Mouse (Mus musculus): ENCODE data around the gene Adh7. TPM values are rescaled to one million over a fixed set of nuclear protein-coding genes. Genes with fewer than 3 reads are reported as not detected.

Adh7 gene
- polyA plus RNA-seq, 1 experiment: 4.7 TPM

- H3K4me3 ChIP-seq (ENCODE audit: control insufficient read depth, low read depth, low read length): peak overlapping the region; percentile 14; the same call in 1 of the 2 replicates
- peaks cover 9% of the 10 kb centered on the region for H3K4me1 ChIP-seq (ENCODE audit: control insufficient read depth, insufficient read depth, low read length)
- no peaks in the 10 kb centered on the region for H3K36me3 ChIP-seq (ENCODE audit: control insufficient read depth, insufficient read depth, low read length)
- no peak for TF ChIP-seq POLR2A (IDR thresholded peaks at IDR 0.05; ENCODE audit: control insufficient read depth, low read depth, low read length)
- TF ChIP-seq CTCF (IDR thresholded peaks at IDR 0.05; ENCODE audit: control insufficient read depth, insufficient read depth, insufficient replicate concordance, low read depth, low read length): no peak
- H3K27me3 ChIP-seq (ENCODE audit: control insufficient read depth, insufficient read depth, low read length): no peaks in the 10 kb centered on the region
- no peak overlapping the region for H3K27ac ChIP-seq (ENCODE audit: control insufficient read depth, insufficient read depth, low read depth, low read length)
Measured at GRCm38 (mm10) chr3:138224363-138224954, 6.9 kb downstream of the Adh7 start.

- Histone ChIP-seq H3K4me1 (ENCODE audit: control insufficient read depth, insufficient read depth, low read length) (peaks cover 9% of the 10 kb centered on the region), H3K36me3 (ENCODE audit: control insufficient read depth, insufficient read depth, low read length) (no peaks in the 10 kb centered on the region), H3K27me3 (ENCODE audit: control insufficient read depth, insufficient read depth, low read length) (no peaks in the 10 kb centered on the region), H3K27ac (ENCODE audit: control insufficient read depth, insufficient read depth, low read depth, low read length) (no peak overlapping the region), H3K4me3 (ENCODE audit: control insufficient read depth, low read depth, low read length) (no peak overlapping the region)
- no peak for TF ChIP-seq CTCF (IDR thresholded peaks at IDR 0.05; ENCODE audit: control insufficient read depth, insufficient read depth, insufficient replicate concordance, low read depth, low read length)
- TF ChIP-seq POLR2A (IDR thresholded peaks at IDR 0.05; ENCODE audit: control insufficient read depth, low read depth, low read length): no peak
Measured at GRCm38 (mm10) chr3:138225331-138225730, 7.8 kb downstream of the Adh7 start.

- Histone ChIP-seq H3K4me1 (ENCODE audit: control insufficient read depth, insufficient read depth, low read length) (peaks cover 9% of the 10 kb centered on the region), H3K36me3 (ENCODE audit: control insufficient read depth, insufficient read depth, low read length) (no peaks in the 10 kb centered on the region), H3K4me3 (ENCODE audit: control insufficient read depth, low read depth, low read length) (no peak overlapping the region), H3K27ac (ENCODE audit: control insufficient read depth, insufficient read depth, low read depth, low read length) (no peak overlapping the region), H3K27me3 (ENCODE audit: control insufficient read depth, insufficient read depth, low read length) (no peaks in the 10 kb centered on the region)
- no peak for TF ChIP-seq CTCF (IDR thresholded peaks at IDR 0.05; ENCODE audit: control insufficient read depth, insufficient read depth, insufficient replicate concordance, low read depth, low read length)
- TF ChIP-seq POLR2A (IDR thresholded peaks at IDR 0.05; ENCODE audit: control insufficient read depth, low read depth, low read length): no peak
Measured at GRCm38 (mm10) chr3:138225853-138226252, 8.3 kb downstream of the Adh7 start.

- no peaks in the 10 kb centered on the region for H3K27me3 ChIP-seq (ENCODE audit: control insufficient read depth, insufficient read depth, low read length)
- H3K4me1 ChIP-seq (ENCODE audit: control insufficient read depth, insufficient read depth, low read length): peaks cover 9% of the 10 kb centered on the region
- H3K4me3 ChIP-seq (ENCODE audit: control insufficient read depth, low read depth, low read length): no peak overlapping the region
- no peaks in the 10 kb centered on the region for H3K36me3 ChIP-seq (ENCODE audit: control insufficient read depth, insufficient read depth, low read length)
- H3K27ac ChIP-seq (ENCODE audit: control insufficient read depth, insufficient read depth, low read depth, low read length): no peak overlapping the region
- no peak for TF ChIP-seq POLR2A (IDR thresholded peaks at IDR 0.05; ENCODE audit: control insufficient read depth, low read depth, low read length)
- no peak for TF ChIP-seq CTCF (IDR thresholded peaks at IDR 0.05; ENCODE audit: control insufficient read depth, insufficient read depth, insufficient replicate concordance, low read depth, low read length)
Measured at GRCm38 (mm10) chr3:138226476-138226875, 8.9 kb downstream of the Adh7 start.

GRCm38 (mm10) chr3:138227082-138227481, 9.5 kb downstream of the Adh7 start:
- no peak for TF ChIP-seq CTCF (IDR thresholded peaks at IDR 0.05; ENCODE audit: control insufficient read depth, insufficient read depth, insufficient replicate concordance, low read depth, low read length)
- no peak for TF ChIP-seq POLR2A (IDR thresholded peaks at IDR 0.05; ENCODE audit: control insufficient read depth, low read depth, low read length)
- Histone ChIP-seq H3K36me3 (ENCODE audit: control insufficient read depth, insufficient read depth, low read length) (no peaks in the 10 kb centered on the region), H3K27ac (ENCODE audit: control insufficient read depth, insufficient read depth, low read depth, low read length) (no peak overlapping the region), H3K4me1 (ENCODE audit: control insufficient read depth, insufficient read depth, low read length) (peaks cover 9% of the 10 kb centered on the region), H3K27me3 (ENCODE audit: control insufficient read depth, insufficient read depth, low read length) (no peaks in the 10 kb centered on the region), H3K4me3 (ENCODE audit: control insufficient read depth, low read depth, low read length) (no peak overlapping the region)

- no peak for TF ChIP-seq POLR2A (IDR thresholded peaks at IDR 0.05; ENCODE audit: control insufficient read depth, low read depth, low read length)
- no peak for TF ChIP-seq CTCF (IDR thresholded peaks at IDR 0.05; ENCODE audit: control insufficient read depth, insufficient read depth, insufficient replicate concordance, low read depth, low read length)
- H3K27ac ChIP-seq (ENCODE audit: control insufficient read depth, insufficient read depth, low read depth, low read length): no peak overlapping the region
- H3K27me3 ChIP-seq (ENCODE audit: control insufficient read depth, insufficient read depth, low read length): no peaks in the 10 kb centered on the region
- peaks cover 9% of the 10 kb centered on the region for H3K4me1 ChIP-seq (ENCODE audit: control insufficient read depth, insufficient read depth, low read length)
- H3K4me3 ChIP-seq (ENCODE audit: control insufficient read depth, low read depth, low read length): no peak overlapping the region
- H3K36me3 ChIP-seq (ENCODE audit: control insufficient read depth, insufficient read depth, low read length): no peaks in the 10 kb centered on the region
Measured at GRCm38 (mm10) chr3:138227782-138228181, 10.2 kb downstream of the Adh7 start.

GRCm38 (mm10) chr3:138229448-138229847, 11.9 kb downstream of the Adh7 start:
- Histone ChIP-seq H3K4me1 (ENCODE audit: control insufficient read depth, insufficient read depth, low read length) (peaks cover 3% of the 10 kb centered on the region), H3K27me3 (ENCODE audit: control insufficient read depth, insufficient read depth, low read length) (no peaks in the 10 kb centered on the region), H3K36me3 (ENCODE audit: control insufficient read depth, insufficient read depth, low read length) (no peaks in the 10 kb centered on the region), H3K27ac (ENCODE audit: control insufficient read depth, insufficient read depth, low read depth, low read length) (no peak overlapping the region), H3K4me3 (ENCODE audit: control insufficient read depth, low read depth, low read length) (no peak overlapping the region)
- no peak for TF ChIP-seq POLR2A (IDR thresholded peaks at IDR 0.05; ENCODE audit: control insufficient read depth, low read depth, low read length)

- H3K4me3 ChIP-seq (ENCODE audit: control insufficient read depth, low read depth, low read length): no peak overlapping the region
- H3K27ac ChIP-seq (ENCODE audit: control insufficient read depth, insufficient read depth, low read depth, low read length): no peak overlapping the region
- no peaks in the 10 kb centered on the region for H3K4me1 ChIP-seq (ENCODE audit: control insufficient read depth, insufficient read depth, low read length)
- TF ChIP-seq CTCF (IDR thresholded peaks at IDR 0.05; ENCODE audit: control insufficient read depth, insufficient read depth, insufficient replicate concordance, low read depth, low read length): no peak
- TF ChIP-seq POLR2A (IDR thresholded peaks at IDR 0.05; ENCODE audit: control insufficient read depth, low read depth, low read length): no peak
- H3K27me3 ChIP-seq (ENCODE audit: control insufficient read depth, insufficient read depth, low read length): no peaks in the 10 kb centered on the region
- no peaks in the 10 kb centered on the region for H3K36me3 ChIP-seq (ENCODE audit: control insufficient read depth, insufficient read depth, low read length)
Measured at GRCm38 (mm10) chr3:138230266-138230665, 12.7 kb downstream of the Adh7 start.
